Mouse (Mus musculus) midbrain, embryonic 14.5 days (tissue): Measurements from ENCODE around the gene Platr17. TPM values are rescaled to one million over a fixed set of nuclear protein-coding genes. Genes with fewer than 3 reads are reported as not detected.
A peak's percentile ranks its signal among the peaks of the same experiment; 100 is the strongest.

ENCODE experiments used
- ATAC-seq: fragments of 200-750 bp; cut with Nextera tagmentation; 2 replicates; pipeline ENCODE4 v1.8.0; 2017; ENCODE audit warnings: moderate number of reproducible peaks, moderate library complexity; ENCODE audit not compliant: low FRiP score, low TSS enrichment
- DNase-seq: peaks from one replicate; pipeline ENCODE4 v3.0.0-alpha.2; 2015
- H3K27ac ChIP-seq: fragments of 300-500 bp; sonication (generic); replicated peaks from 2 replicates; pipeline ENCODE4 v1.5.1; 2014; ENCODE audit warnings: mild to moderate bottlenecking, low read depth, low read length, moderate library complexity
- H3K27me3 ChIP-seq: fragments of 300-500 bp; sonication (generic); 2 replicates; pipeline ENCODE4 v1.6.1; 2014; ENCODE audit warnings: low read length, control low read depth, mixed read lengths; ENCODE audit not compliant: control insufficient read depth, insufficient read depth
- H3K36me3 ChIP-seq: fragments of 300-500 bp; sonication (generic); 2 replicates; pipeline ENCODE4 v1.6.1; 2014; ENCODE audit warnings: low read length, control low read depth; ENCODE audit not compliant: control insufficient read depth, insufficient read depth
- H3K4me1 ChIP-seq: fragments of 300-500 bp; sonication (generic); 2 replicates; pipeline ENCODE4 v1.6.1; 2014; ENCODE audit warnings: mild to moderate bottlenecking, antibody characterized with exemption, low read length, control low read depth; ENCODE audit not compliant: control insufficient read depth, insufficient read depth
- H3K4me2 ChIP-seq: fragments of 300-500 bp; sonication (generic); 2 replicates; pipeline ENCODE4 v1.6.1; 2014; ENCODE audit warnings: mild to moderate bottlenecking, low read length, moderate library complexity
- H3K4me3 ChIP-seq: fragments of 300-500 bp; sonication (generic); replicated peaks from 2 replicates; pipeline ENCODE4 v1.5.1; 2014; ENCODE audit warnings: low read depth, low read length
- H3K9ac ChIP-seq: fragments of 300-500 bp; sonication (generic); replicated peaks from 2 replicates; pipeline ENCODE4 v1.6.1; 2014; ENCODE audit warnings: mild to moderate bottlenecking, low read length, moderate library complexity
- H3K9me3 ChIP-seq: fragments of 300-500 bp; sonication (generic); 2 replicates; pipeline ENCODE4 v1.6.1; 2016; ENCODE audit warnings: low read length, control low read depth, mixed read lengths; ENCODE audit not compliant: control insufficient read depth
- WGBS: fragments of 180-500 bp; shearing (Covaris S2); extraction: QIAGEN DNeasy Blood & Tissue Kit; methylation state at CpG from one replicate; pipeline ENCODE4 v1.1.7; 2014; 5-methylcytosine and 5-hydroxymethylcytosine counted together
- polyA plus RNA-seq: library from polyadenylated mRNA; unstranded; fragments of >200 nt; fragmentation: Nextera tagmentation; extraction: Ambion mirVana; gene quantifications from 2 replicates; pipeline ENCODE4 v1.2.1, GENCODE M21; 2014

Platr17 gene
- polyA plus RNA-seq, 1 experiment from 2014 or later, result not detected

DNA sequence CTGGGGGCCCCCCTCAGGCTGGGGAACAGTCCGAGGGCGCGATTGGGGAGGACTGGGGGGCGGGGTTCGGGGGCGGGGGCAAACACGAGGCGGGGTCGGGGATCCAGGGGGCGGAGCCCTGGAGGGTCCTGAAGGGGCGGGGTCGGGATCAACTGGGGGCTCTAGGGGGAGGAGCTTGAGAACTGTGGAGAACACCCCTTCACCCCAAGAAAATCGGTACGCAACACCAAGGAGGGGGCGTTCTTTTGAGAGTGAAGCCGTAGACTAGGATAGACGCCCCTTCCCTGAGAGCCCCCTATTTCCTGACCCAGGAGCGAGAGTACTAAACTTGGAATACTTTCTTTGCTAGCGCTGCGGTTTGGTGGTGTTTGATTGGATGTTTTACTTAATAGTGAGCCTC, 11.4 kb downstream of the Platr17 start:
- peaks cover 40% of the 10 kb centered on the region for H3K36me3 ChIP-seq
- peak; percentile 40 for ATAC-seq
- DNase-seq, result no peak

GRCm38 (mm10) chr17:33916847-33917655, 12.1 kb downstream of the Platr17 start:
- Histone ChIP-seq H3K4me2 (peak overlapping the region; percentile 65), H3K27me3 (no peaks in the 10 kb centered on the region), H3K4me3 (peak overlapping the region; percentile 49), H3K27ac (no peak overlapping the region), H3K9ac (no peak overlapping the region; the same call in 1 of the 2 replicates), H3K36me3 (peaks cover 32% of the 10 kb centered on the region), H3K4me1 (peaks cover 29% of the 10 kb centered on the region), H3K9me3 (no peaks in the 10 kb centered on the region)
- ATAC-seq (no peak), DNase-seq (no peak)
- WGBS, result 70% methylated on average over 31 of the region's 31 CpGs

More for the DNA sequence above, 11.4 kb downstream of the Platr17 start:
- H3K4me2 ChIP-seq, result peak overlapping the region; percentile 65
- H3K4me1 ChIP-seq, result peaks cover 29% of the 10 kb centered on the region
- no peaks in the 10 kb centered on the region for H3K27me3 ChIP-seq
- under 1% methylated on average over 18 of the region's 20 CpGs for WGBS
- H3K27ac ChIP-seq, result peak overlapping the region; percentile 81
- no peaks in the 10 kb centered on the region for H3K9me3 ChIP-seq
- peak overlapping the region; percentile 49 for H3K4me3 ChIP-seq
- peak overlapping the region; percentile 50; the same call in 1 of the 2 replicates for H3K9ac ChIP-seq

GRCm38 (mm10) chr17:33917656-33918292, 12.8 kb downstream of the Platr17 start:
- H3K9me3 ChIP-seq, result no peaks in the 10 kb centered on the region
- H3K36me3 ChIP-seq, result peaks cover 27% of the 10 kb centered on the region
- H3K27me3 ChIP-seq, result no peaks in the 10 kb centered on the region
- WGBS, result 86% methylated on average over 18 of the region's 18 CpGs
- H3K4me3 ChIP-seq, result no peak overlapping the region
- H3K4me2 ChIP-seq, result 0 out of 2 replicates have a peak overlapping the region, but pooled peaks have one; percentile 5
- no peak for DNase-seq
- peaks cover 29% of the 10 kb centered on the region for H3K4me1 ChIP-seq
- H3K27ac ChIP-seq, result no peak overlapping the region
- no peak for ATAC-seq
- no peak overlapping the region for H3K9ac ChIP-seq

GRCm38 (mm10) chr17:33918293-33919203, 13.6 kb downstream of the Platr17 start:
- WGBS, result 65% methylated on average over 37 of the region's 37 CpGs
- no peaks in the 10 kb centered on the region for H3K9me3 ChIP-seq
- no peak overlapping the region for H3K4me3 ChIP-seq
- no peaks in the 10 kb centered on the region for H3K27me3 ChIP-seq
- ATAC-seq (no peak), DNase-seq (no peak)
- peak overlapping the region; percentile 63 for H3K4me2 ChIP-seq
- no peak overlapping the region for H3K27ac ChIP-seq
- H3K4me1 ChIP-seq, result peaks cover 29% of the 10 kb centered on the region
- no peak overlapping the region for H3K9ac ChIP-seq
- peaks cover 20% of the 10 kb centered on the region for H3K36me3 ChIP-seq

DNA sequence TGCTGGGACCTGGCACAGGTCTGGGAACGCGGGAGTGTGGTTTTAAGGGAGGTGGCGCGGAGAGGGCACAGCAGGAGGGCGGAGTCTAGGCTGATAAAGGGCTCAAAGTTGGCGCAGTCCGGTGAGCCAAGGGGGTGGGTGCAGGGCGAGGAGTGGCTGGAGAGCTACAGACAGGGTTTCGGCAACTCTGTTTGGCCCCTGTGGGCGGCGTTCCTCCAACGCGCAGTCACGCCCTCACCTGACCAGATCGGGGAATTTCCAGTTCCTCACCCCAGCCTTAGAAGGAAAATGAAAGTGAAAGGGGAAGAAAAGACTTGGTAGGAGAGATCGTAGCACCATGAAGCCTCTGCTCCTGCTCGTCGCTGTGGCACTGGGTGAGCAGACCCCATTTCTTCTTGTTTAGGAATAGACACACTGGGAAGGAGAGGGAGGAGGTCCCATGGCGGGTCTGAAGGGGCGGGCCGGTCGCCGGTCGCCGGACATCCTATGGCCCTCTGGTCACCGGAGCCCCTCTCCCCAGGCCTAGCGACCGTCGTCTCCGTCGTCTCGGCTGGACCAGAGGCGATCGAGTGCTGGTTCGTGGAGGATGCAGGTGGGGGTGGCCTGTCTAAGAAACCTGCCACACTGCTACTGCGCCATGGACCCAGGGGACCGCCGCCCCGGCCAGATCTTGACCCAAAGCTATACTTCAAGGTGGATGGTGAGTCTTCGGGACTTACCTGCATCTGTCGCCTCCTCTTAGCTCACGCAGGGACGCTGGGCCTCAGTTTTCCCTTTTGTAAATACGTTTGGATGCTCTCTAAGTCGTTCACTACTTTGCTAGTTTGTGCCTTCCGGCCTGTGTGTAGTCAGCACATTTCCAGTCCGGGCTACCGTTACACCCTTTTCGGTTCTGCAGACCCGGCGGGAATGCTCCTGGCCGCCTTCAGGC, 14.7 kb downstream of the Platr17 start:
- Histone ChIP-seq H3K27ac (0 out of 2 replicates have a peak overlapping the region, but pooled peaks have one; percentile 41), H3K4me3 (peak overlapping the region; percentile 36), H3K27me3 (no peaks in the 10 kb centered on the region), H3K36me3 (peaks cover 9% of the 10 kb centered on the region), H3K9ac (peak overlapping the region; percentile 52), H3K9me3 (no peaks in the 10 kb centered on the region), H3K4me1 (peaks cover 29% of the 10 kb centered on the region), H3K4me2 (peak overlapping the region; percentile 63)
- peak; percentile 37 for DNase-seq
- ATAC-seq, result no peak
- under 1% methylated on average over 52 of the region's 52 CpGs for WGBS

DNA sequence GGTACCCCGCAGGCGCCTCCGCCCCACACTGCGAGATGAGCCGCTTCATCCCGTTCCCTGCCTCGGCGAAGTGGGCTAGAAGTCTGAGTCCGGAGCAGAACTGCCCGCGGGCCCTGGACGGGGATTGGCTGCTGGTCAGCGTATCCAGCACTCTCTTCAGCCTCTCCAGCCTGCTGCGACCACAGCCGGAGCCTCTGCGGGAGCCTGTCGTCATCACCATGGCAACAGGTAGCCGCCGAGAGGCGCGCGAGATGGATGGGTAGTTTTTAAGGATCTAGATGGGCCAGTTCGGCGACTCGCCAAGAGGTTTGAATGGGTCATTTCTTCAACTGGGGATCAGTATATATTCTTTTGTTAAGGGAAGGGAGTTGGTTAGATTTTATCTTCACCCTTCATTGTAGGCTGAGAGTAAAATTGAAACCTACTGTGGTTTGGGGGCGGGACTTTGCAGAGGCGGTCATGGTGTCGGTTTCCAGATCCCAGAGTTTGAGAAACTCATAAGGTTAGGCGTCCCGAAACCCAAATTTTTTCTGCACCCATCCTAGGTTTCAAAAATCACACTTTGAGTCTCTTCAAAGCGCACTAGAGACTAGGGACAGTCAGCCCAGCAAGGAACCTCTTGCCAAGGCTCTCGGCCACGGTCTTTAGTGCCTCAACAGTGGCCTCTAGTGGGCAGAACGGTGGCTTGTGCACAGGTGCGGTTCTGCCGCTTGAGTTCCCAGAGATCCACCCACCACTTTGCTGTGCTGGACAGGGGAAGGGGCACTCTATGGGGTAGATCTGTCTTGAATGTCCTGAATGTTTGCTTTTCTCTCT, 15.6 kb downstream of the Platr17 start:
- Histone ChIP-seq H3K27ac (0 out of 2 replicates have a peak overlapping the region, but pooled peaks have one; percentile 41), H3K4me3 (peak overlapping the region; percentile 36), H3K4me1 (peaks cover 26% of the 10 kb centered on the region), H3K4me2 (peak overlapping the region; percentile 63), H3K36me3 (peaks cover 13% of the 10 kb centered on the region; the same call in 1 of the 2 replicates), H3K9me3 (no peaks in the 10 kb centered on the region), H3K27me3 (no peaks in the 10 kb centered on the region), H3K9ac (peak overlapping the region; percentile 52; the same call in 1 of the 2 replicates)
- DNase-seq (peak; percentile 87), ATAC-seq (0 out of 2 replicates have a peak, but pooled peaks have one; percentile 14)
- WGBS, result under 1% methylated on average over 36 of the region's 36 CpGs

GRCm38 (mm10) chr17:33921361-33921760, 16.4 kb downstream of the Platr17 start:
- DNase-seq (no peak), ATAC-seq (no peak)
- no peaks in the 10 kb centered on the region for H3K9me3 ChIP-seq
- no peaks in the 10 kb centered on the region for H3K27me3 ChIP-seq
- H3K4me3 ChIP-seq, result no peak overlapping the region
- H3K4me2 ChIP-seq, result no peak overlapping the region
- peaks cover 26% of the 10 kb centered on the region for H3K4me1 ChIP-seq
- H3K36me3 ChIP-seq, result peaks cover 20% of the 10 kb centered on the region
- no peak overlapping the region for H3K27ac ChIP-seq
- WGBS, result 90% methylated on average over 7 of the region's 7 CpGs
- no peak overlapping the region for H3K9ac ChIP-seq
